Mouse (Mus musculus) liver, embryonic 11.5 days (tissue): ENCODE results near the gene Pacrg. TPM values are rescaled to one million over a fixed set of nuclear protein-coding genes. Genes with fewer than 3 reads are reported as not detected.

Source experiments
- ATAC-seq: fragments of 200-750 bp; cut with Nextera tagmentation; replicated peaks from 2 replicates; pipeline ENCODE4 v1.8.0; 2017; ENCODE audit warnings: moderate number of reproducible peaks, mild to moderate bottlenecking, moderate TSS enrichment, moderate library complexity; ENCODE audit not compliant: low FRiP score
- DNase-seq: peaks from one replicate; pipeline ENCODE4 v3.0.0-alpha.2; 2017; ENCODE audit warnings: low spot score
- H3K27ac ChIP-seq: fragments of 300-500 bp; sonication (generic); 2 replicates; pipeline ENCODE4 v1.5.1; 2014; ENCODE audit warnings: mild to moderate bottlenecking, low read depth, low read length, control low read depth
- H3K27me3 ChIP-seq: fragments of 300-500 bp; sonication (generic); replicated peaks from 2 replicates; pipeline ENCODE4 v1.6.1; 2014; ENCODE audit warnings: low read length, mixed read lengths; ENCODE audit not compliant: control insufficient read depth, insufficient read depth
- H3K36me3 ChIP-seq: fragments of 300-500 bp; sonication (generic); 2 replicates; pipeline ENCODE4 v1.6.1; 2014; ENCODE audit warnings: mild to moderate bottlenecking, low read length, moderate library complexity, mixed read lengths; ENCODE audit not compliant: control insufficient read depth, insufficient read depth
- H3K4me1 ChIP-seq: fragments of 300-500 bp; sonication (generic); replicated peaks from 2 replicates; pipeline ENCODE4 v1.6.1; 2014; ENCODE audit warnings: low read length, mixed read lengths; ENCODE audit not compliant: control insufficient read depth, insufficient read depth
- H3K4me2 ChIP-seq: fragments of 300-500 bp; sonication (generic); 2 replicates; pipeline ENCODE4 v1.6.1; 2014; ENCODE audit warnings: mild to moderate bottlenecking, control low read depth, moderate library complexity
- H3K4me3 ChIP-seq: fragments of 300-500 bp; sonication (generic); 2 replicates; pipeline ENCODE4 v1.5.1; 2014; ENCODE audit warnings: low read depth, low read length, control low read depth
- H3K9ac ChIP-seq: fragments of 300-500 bp; sonication (generic); 2 replicates; pipeline ENCODE4 v1.6.1; 2014; ENCODE audit warnings: low read depth, low read length, control low read depth
- H3K9me3 ChIP-seq: fragments of 300-500 bp; sonication (generic); 2 replicates; pipeline ENCODE4 v1.6.1; 2016; ENCODE audit warnings: low read length, inconsistent platforms, mixed read lengths; ENCODE audit not compliant: control insufficient read depth
- WGBS: fragments of 180-500 bp; shearing (Covaris S2); extraction: QIAGEN DNeasy Blood & Tissue Kit; methylation state at CpG from one replicate; pipeline ENCODE4 v1.1.7; 2014; 5-methylcytosine and 5-hydroxymethylcytosine counted together
- polyA plus RNA-seq: library from polyadenylated mRNA; unstranded; fragments of >200 nt; fragmentation: Nextera tagmentation; extraction: Ambion mirVana; gene quantifications from 2 replicates; pipeline ENCODE4 v1.2.1, GENCODE M21; 2014

Pacrg gene
- polyA plus RNA-seq, 1 experiment from 2014 or later = 0.41 TPM

GRCm38 (mm10) chr17:10425311-10425710 lies 414.8 kb downstream of the Pacrg start:
- Histone ChIP-seq H3K4me2 (no peak overlapping the region), H3K4me1 (0 out of 2 replicates have a peak, but pooled peaks cover 2% of the 10 kb centered on the region), H3K27me3 (no peaks in the 10 kb centered on the region), H3K27ac (no peak overlapping the region), H3K36me3 (no peaks in the 10 kb centered on the region), H3K9me3 (no peaks in the 10 kb centered on the region), H3K4me3 (no peak overlapping the region), H3K9ac (no peak overlapping the region)
- DNase-seq (no peak), ATAC-seq (no peak)
- 44% methylated on average over 5 of the region's 5 CpGs for WGBS

- Histone ChIP-seq H3K4me2 (no peak overlapping the region), H3K4me3 (no peak overlapping the region), H3K27ac (no peak overlapping the region), H3K9me3 (no peaks in the 10 kb centered on the region), H3K27me3 (no peaks in the 10 kb centered on the region), H3K36me3 (no peaks in the 10 kb centered on the region), H3K4me1 (no peaks in the 10 kb centered on the region), H3K9ac (no peak overlapping the region)
- WGBS = 71% methylated on average over 7 of the region's 7 CpGs
- ATAC-seq = no peak
- DNase-seq = no peak
Measured at GRCm38 (mm10) chr17:10417558-10418253, 422.4 kb downstream of the Pacrg start.

- Histone ChIP-seq H3K4me1 (no peaks in the 10 kb centered on the region), H3K27me3 (no peaks in the 10 kb centered on the region), H3K4me3 (no peak overlapping the region), H3K9me3 (no peaks in the 10 kb centered on the region), H3K36me3 (no peaks in the 10 kb centered on the region), H3K27ac (no peak overlapping the region), H3K9ac (no peak overlapping the region), H3K4me2 (no peak overlapping the region)
- WGBS = 42% methylated on average over 4 of the region's 4 CpGs
- ATAC-seq (no peak), DNase-seq (no peak)
Measured at GRCm38 (mm10) chr17:10416995-10417394, 423.1 kb downstream of the Pacrg start.

GRCm38 (mm10) chr17:10416101-10416500 lies 424.0 kb downstream of the Pacrg start:
- DNase-seq (no peak), ATAC-seq (no peak)
- Histone ChIP-seq H3K36me3 (no peaks in the 10 kb centered on the region), H3K9ac (no peak overlapping the region), H3K27ac (no peak overlapping the region), H3K4me1 (no peaks in the 10 kb centered on the region), H3K9me3 (no peaks in the 10 kb centered on the region), H3K4me3 (no peak overlapping the region), H3K4me2 (no peak overlapping the region), H3K27me3 (no peaks in the 10 kb centered on the region)
- 90% methylated on average over 4 of the region's 4 CpGs for WGBS

- no peak overlapping the region for H3K27ac ChIP-seq
- WGBS = 61% methylated on average over 4 of the region's 4 CpGs
- no peak for ATAC-seq
- no peak overlapping the region for H3K9ac ChIP-seq
- no peaks in the 10 kb centered on the region for H3K27me3 ChIP-seq
- DNase-seq = no peak
- H3K4me1 ChIP-seq = no peaks in the 10 kb centered on the region
- no peaks in the 10 kb centered on the region for H3K9me3 ChIP-seq
- no peak overlapping the region for H3K4me2 ChIP-seq
- H3K36me3 ChIP-seq = no peaks in the 10 kb centered on the region
- H3K4me3 ChIP-seq = no peak overlapping the region
Measured at GRCm38 (mm10) chr17:10414383-10414782, 425.7 kb downstream of the Pacrg start.

- Histone ChIP-seq H3K27me3 (no peaks in the 10 kb centered on the region), H3K9me3 (no peaks in the 10 kb centered on the region), H3K27ac (no peak overlapping the region), H3K9ac (no peak overlapping the region), H3K36me3 (no peaks in the 10 kb centered on the region), H3K4me3 (no peak overlapping the region), H3K4me1 (no peaks in the 10 kb centered on the region), H3K4me2 (no peak overlapping the region)
- 84% methylated on average over 9 of the region's 9 CpGs for WGBS
- DNase-seq (no peak), ATAC-seq (no peak)
Measured at GRCm38 (mm10) chr17:10413870-10414269, 426.2 kb downstream of the Pacrg start.

- no peak overlapping the region for H3K4me3 ChIP-seq
- 68% methylated on average over 8 of the region's 8 CpGs for WGBS
- no peaks in the 10 kb centered on the region for H3K27me3 ChIP-seq
- H3K9me3 ChIP-seq = no peaks in the 10 kb centered on the region
- H3K9ac ChIP-seq = no peak overlapping the region
- no peaks in the 10 kb centered on the region for H3K4me1 ChIP-seq
- ATAC-seq = no peak
- H3K36me3 ChIP-seq = no peaks in the 10 kb centered on the region
- no peak for DNase-seq
- H3K27ac ChIP-seq = no peak overlapping the region
- H3K4me2 ChIP-seq = no peak overlapping the region
Measured at GRCm38 (mm10) chr17:10410597-10411476, 429.3 kb downstream of the Pacrg start.

- Histone ChIP-seq H3K9me3 (no peaks in the 10 kb centered on the region), H3K27me3 (no peaks in the 10 kb centered on the region), H3K4me1 (no peaks in the 10 kb centered on the region), H3K4me3 (no peak overlapping the region), H3K36me3 (no peaks in the 10 kb centered on the region), H3K4me2 (no peak overlapping the region), H3K27ac (no peak overlapping the region), H3K9ac (no peak overlapping the region)
- no peak for DNase-seq
- WGBS = 64% methylated on average over 4 of the region's 4 CpGs
- no peak for ATAC-seq
Measured at GRCm38 (mm10) chr17:10408681-10409081, 431.4 kb downstream of the Pacrg start.
